Mouse (Mus musculus) embryonic facial prominence, embryonic 13.5 days (tissue): ENCODE measurements around the gene St3gal6. TPM values are rescaled to one million over a fixed set of nuclear protein-coding genes. Genes with fewer than 3 reads are reported as not detected.
"Not testable (repeated sequence)": the region's sequence is repeated elsewhere in the genome, so short reads cannot be mapped to it uniquely, and the experiment has no call there.

Experiments used
- ATAC-seq: fragments of 200-750 bp; cut with Nextera tagmentation; 2 replicates; pipeline ENCODE4 v1.8.0; 2017; ENCODE audit warnings: low read depth; ENCODE audit not compliant: insufficient number of reproducible peaks, insufficient read depth, low FRiP score, low TSS enrichment
- H3K27ac ChIP-seq: fragments of 300-500 bp; sonication (generic); 2 replicates; pipeline ENCODE4 v1.5.1; 2015; ENCODE audit warnings: moderate library complexity, mild to moderate bottlenecking, inconsistent platforms
- H3K27me3 ChIP-seq: fragments of 300-500 bp; sonication (generic); 2 replicates; pipeline ENCODE4 v1.6.1; 2015; ENCODE audit warnings: mild to moderate bottlenecking, inconsistent platforms
- H3K36me3 ChIP-seq: fragments of 300-500 bp; sonication (generic); 2 replicates; pipeline ENCODE4 v1.6.1; 2015; ENCODE audit warnings: mild to moderate bottlenecking, inconsistent platforms
- H3K4me1 ChIP-seq: fragments of 300-500 bp; sonication (generic); 2 replicates; pipeline ENCODE4 v1.6.1; 2015; ENCODE audit warnings: inconsistent platforms
- H3K4me2 ChIP-seq: fragments of 300-500 bp; sonication (generic); 2 replicates; pipeline ENCODE4 v1.6.1; 2015; ENCODE audit warnings: moderate library complexity, mild to moderate bottlenecking, inconsistent platforms
- H3K4me3 ChIP-seq: fragments of 300-500 bp; sonication (generic); 2 replicates; pipeline ENCODE4 v1.5.1; 2015; ENCODE audit warnings: mild to moderate bottlenecking, inconsistent platforms
- H3K9ac ChIP-seq: fragments of 300-500 bp; sonication (generic); 2 replicates; pipeline ENCODE4 v1.6.1; 2015; ENCODE audit warnings: mild to moderate bottlenecking, inconsistent platforms
- H3K9me3 ChIP-seq: fragments of 300-500 bp; sonication (generic); 2 replicates; pipeline ENCODE4 v1.6.1; 2016; ENCODE audit warnings: inconsistent platforms
- WGBS: fragments of 180-500 bp; shearing (Covaris S2); methylation state at CpG from one replicate; pipeline ENCODE4 v1.1.7; 2015; ENCODE audit warnings: mixed read lengths; 5-methylcytosine and 5-hydroxymethylcytosine counted together
- polyA plus RNA-seq: library from polyadenylated mRNA; unstranded; fragments of >200 nt; fragmentation: Nextera tagmentation; extraction: Ambion mirVana; gene quantifications from 2 replicates; pipeline ENCODE4 v1.2.1, GENCODE M21; 2015

Gene St3gal6
- polyA plus RNA-seq, 1 experiment from 2014 or later = 14.7 TPM

DNA sequence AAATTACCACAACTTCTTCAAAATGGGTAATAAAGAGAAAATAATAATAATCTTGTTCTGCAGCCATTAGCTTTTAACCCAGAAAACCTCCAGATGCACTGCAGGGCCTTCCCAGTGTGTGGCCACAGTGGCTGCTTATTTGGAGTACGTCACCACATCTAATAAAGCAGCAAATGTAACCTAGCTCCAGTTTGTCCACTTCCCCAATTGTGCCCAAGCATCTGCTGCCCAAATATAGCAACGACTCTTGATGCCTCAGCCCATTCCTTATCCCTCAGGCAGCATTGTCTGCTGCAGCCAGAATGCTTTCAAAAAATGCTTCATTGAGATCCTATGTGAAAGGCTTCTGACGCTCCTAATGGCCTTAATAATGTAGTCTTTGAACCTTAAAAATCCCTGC is 49.2 kb downstream of the St3gal6 start:
- no peak overlapping the region for H3K27ac ChIP-seq
- H3K9ac ChIP-seq = no peak overlapping the region
- no peak overlapping the region for H3K4me3 ChIP-seq
- H3K27me3 ChIP-seq = no peaks in the 10 kb centered on the region
- no peak overlapping the region for H3K4me2 ChIP-seq
- no peaks in the 10 kb centered on the region; the same call in 1 of the 2 replicates for H3K9me3 ChIP-seq
- 75% methylated on average over 3 of the region's 3 CpGs for WGBS
- ATAC-seq = no peak
- H3K4me1 ChIP-seq = no peaks in the 10 kb centered on the region
- peaks cover 36% of the 10 kb centered on the region for H3K36me3 ChIP-seq

DNA sequence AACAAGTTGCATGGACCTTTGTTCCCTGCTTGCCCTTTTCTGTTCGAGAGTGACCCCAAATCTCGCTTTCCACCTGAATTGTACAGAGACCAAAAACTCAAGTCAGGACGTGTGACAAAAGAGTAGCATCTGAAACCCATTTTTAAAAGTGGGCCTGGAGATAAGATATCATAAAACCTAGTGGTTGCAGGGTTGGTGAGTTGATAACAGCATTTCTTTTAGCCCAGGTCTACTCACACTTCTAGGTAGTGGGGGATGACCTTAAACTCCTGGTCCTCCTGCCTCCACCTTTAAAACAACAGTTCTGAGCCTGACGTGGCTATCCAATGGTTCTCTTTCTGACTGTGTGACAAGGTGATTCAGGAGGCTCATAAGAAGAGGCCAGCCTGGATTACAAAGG is 53.2 kb downstream of the St3gal6 start:
- Histone ChIP-seq H3K4me2 (no peak overlapping the region), H3K4me1 (no peaks in the 10 kb centered on the region), H3K27ac (no peak overlapping the region), H3K36me3 (peaks cover 44% of the 10 kb centered on the region), H3K9me3 (no peaks in the 10 kb centered on the region), H3K27me3 (no peaks in the 10 kb centered on the region), H3K9ac (no peak overlapping the region), H3K4me3 (no peak overlapping the region)
- WGBS = 87% methylated on average over 4 of the region's 4 CpGs
- ATAC-seq = no peak

GRCm38 (mm10) chr16:58470061-58470460 is 54.0 kb downstream of the St3gal6 start:
- Histone ChIP-seq H3K4me1 (no peaks in the 10 kb centered on the region), H3K9ac (no peak overlapping the region), H3K27me3 (no peaks in the 10 kb centered on the region), H3K36me3 (peaks cover 49% of the 10 kb centered on the region), H3K4me2 (no peak overlapping the region), H3K9me3 (no peaks in the 10 kb centered on the region), H3K27ac (no peak overlapping the region), H3K4me3 (no peak overlapping the region)
- 92% methylated on average over 8 of the region's 8 CpGs for WGBS
- no peak for ATAC-seq

DNA sequence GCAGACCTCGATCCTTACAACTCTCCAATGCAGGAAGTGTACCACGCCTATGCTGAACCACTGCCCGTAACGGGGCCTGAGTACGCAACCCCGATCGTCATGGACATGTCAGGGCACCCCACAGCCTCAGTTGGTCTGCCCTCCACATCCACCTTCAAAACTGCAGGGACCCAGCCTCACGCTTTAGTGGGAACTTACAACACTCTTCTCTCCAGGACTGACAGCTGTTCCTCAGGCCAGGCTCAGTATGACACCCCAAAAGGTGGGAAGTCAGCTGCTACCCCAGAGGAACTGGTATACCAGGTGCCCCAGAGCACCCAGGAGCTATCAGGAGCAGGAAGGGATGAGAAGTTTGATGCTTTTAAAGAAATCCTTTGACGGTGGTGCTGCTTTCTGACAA is 58.6 kb downstream of the St3gal6 start:
- no peak for ATAC-seq
- no peaks in the 10 kb centered on the region for H3K9me3 ChIP-seq
- H3K9ac ChIP-seq = no peak overlapping the region
- H3K27ac ChIP-seq = no peak overlapping the region
- H3K27me3 ChIP-seq = no peaks in the 10 kb centered on the region
- H3K4me3 ChIP-seq = no peak overlapping the region
- no peaks in the 10 kb centered on the region for H3K4me1 ChIP-seq
- WGBS = 90% methylated on average over 9 of the region's 9 CpGs
- H3K4me2 ChIP-seq = no peak overlapping the region
- peaks cover 64% of the 10 kb centered on the region for H3K36me3 ChIP-seq

DNA sequence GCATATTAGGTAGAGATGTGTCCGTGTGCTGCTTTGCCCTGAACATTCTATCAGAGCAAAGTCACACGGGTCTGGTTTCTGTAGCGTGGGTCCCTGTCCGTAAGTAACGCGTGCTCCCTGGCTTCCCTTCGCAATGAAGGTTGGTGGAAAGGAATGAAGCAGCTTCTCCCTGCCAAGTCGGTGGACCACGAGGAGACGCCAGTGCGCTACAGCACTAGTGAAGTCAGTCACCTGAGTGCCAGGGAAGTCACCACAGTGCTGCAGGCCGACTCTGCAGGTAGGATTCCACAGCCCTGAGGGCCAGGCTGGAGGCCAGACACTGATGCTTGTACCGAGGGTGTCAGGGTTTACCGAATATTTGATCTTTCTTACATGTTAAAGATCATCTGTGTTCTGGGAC is 60.0 kb downstream of the St3gal6 start:
- WGBS = 88% methylated on average over 14 of the region's 14 CpGs
- no peak overlapping the region for H3K27ac ChIP-seq
- no peak for ATAC-seq
- H3K4me1 ChIP-seq = no peaks in the 10 kb centered on the region
- no peaks in the 10 kb centered on the region for H3K27me3 ChIP-seq
- no peak overlapping the region for H3K9ac ChIP-seq
- H3K9me3 ChIP-seq = no peaks in the 10 kb centered on the region
- H3K36me3 ChIP-seq = peaks cover 70% of the 10 kb centered on the region
- H3K4me2 ChIP-seq = no peak overlapping the region
- no peak overlapping the region for H3K4me3 ChIP-seq

GRCm38 (mm10) chr16:58462519-58462918 is 61.5 kb downstream of the St3gal6 start:
- no peak for ATAC-seq
- Histone ChIP-seq H3K27ac (no peak overlapping the region), H3K36me3 (peaks cover 78% of the 10 kb centered on the region), H3K4me2 (no peak overlapping the region), H3K4me1 (no peaks in the 10 kb centered on the region), H3K4me3 (no peak overlapping the region), H3K27me3 (no peaks in the 10 kb centered on the region), H3K9me3 (no peaks in the 10 kb centered on the region), H3K9ac (no peak overlapping the region)
- WGBS = 89% methylated on average over 2 of the region's 2 CpGs

GRCm38 (mm10) chr16:58461856-58462518 is 62.1 kb downstream of the St3gal6 start:
- no peaks in the 10 kb centered on the region for H3K9me3 ChIP-seq
- no peak overlapping the region for H3K9ac ChIP-seq
- no peak for ATAC-seq
- H3K4me2 ChIP-seq = no peak overlapping the region
- H3K4me3 ChIP-seq = no peak overlapping the region
- peaks cover 80% of the 10 kb centered on the region for H3K36me3 ChIP-seq
- WGBS = 93% methylated on average over 2 of the region's 2 CpGs
- no peak overlapping the region for H3K27ac ChIP-seq
- no peaks in the 10 kb centered on the region for H3K4me1 ChIP-seq
- H3K27me3 ChIP-seq = no peaks in the 10 kb centered on the region

DNA sequence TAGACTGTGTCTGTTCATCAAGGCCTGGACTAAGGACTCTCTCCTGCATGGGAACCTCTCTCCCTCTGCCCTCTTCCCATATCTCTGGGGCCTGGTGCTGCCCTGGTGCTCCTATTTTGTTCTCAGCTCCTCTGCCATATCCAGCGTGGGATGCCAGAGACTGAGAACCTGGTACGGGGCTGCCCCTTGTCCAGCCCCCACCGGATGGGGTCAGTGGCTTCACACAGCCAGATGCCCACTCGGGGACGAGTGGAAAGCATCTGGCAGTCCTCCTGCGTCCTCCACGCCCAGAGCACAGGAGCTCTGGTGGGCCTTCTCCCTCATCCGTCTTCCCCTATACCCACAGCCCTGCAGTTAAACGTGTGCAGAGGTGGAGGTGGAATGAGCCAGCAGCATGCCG is 63.7 kb downstream of the St3gal6 start:
- H3K9me3 ChIP-seq = no peaks in the 10 kb centered on the region
- no peak overlapping the region for H3K4me3 ChIP-seq
- ATAC-seq = no peak
- no peaks in the 10 kb centered on the region for H3K4me1 ChIP-seq
- no peaks in the 10 kb centered on the region for H3K27me3 ChIP-seq
- H3K9ac ChIP-seq = no peak overlapping the region
- H3K27ac ChIP-seq = no peak overlapping the region
- 92% methylated on average over 10 of the region's 10 CpGs for WGBS
- H3K4me2 ChIP-seq = no peak overlapping the region
- H3K36me3 ChIP-seq = peaks cover 70% of the 10 kb centered on the region

- not testable (repeated sequence) for H3K9me3 ChIP-seq
- peaks cover 66% of the 10 kb centered on the region for H3K36me3 ChIP-seq
These were observed 64.1 kb downstream of the St3gal6 start for GRCm38 (mm10) chr16:58459966-58460365.

GRCm38 (mm10) chr16:58456991-58457390 is 67.1 kb downstream of the St3gal6 start:
- Histone ChIP-seq H3K9ac (no peak overlapping the region), H3K4me1 (no peaks in the 10 kb centered on the region), H3K27ac (no peak overlapping the region), H3K4me2 (no peak overlapping the region), H3K36me3 (peaks cover 39% of the 10 kb centered on the region), H3K27me3 (no peaks in the 10 kb centered on the region), H3K4me3 (no peak overlapping the region), H3K9me3 (no peaks in the 10 kb centered on the region)
- 87% methylated on average over 6 of the region's 6 CpGs for WGBS
- ATAC-seq = no peak

More at GRCm38 (mm10) chr16:58459966-58460365, 64.1 kb downstream of the St3gal6 start:
- WGBS = 49% methylated on average over 3 of the region's 3 CpGs
- not testable (repeated sequence) for ATAC-seq, H3K27ac ChIP-seq, H3K27me3 ChIP-seq, H3K4me2 ChIP-seq, H3K4me3 ChIP-seq, H3K4me1 ChIP-seq, H3K9ac ChIP-seq

GRCm38 (mm10) chr16:58456445-58456844 is 67.6 kb downstream of the St3gal6 start:
- Histone ChIP-seq H3K9ac (no peak overlapping the region), H3K36me3 (peaks cover 40% of the 10 kb centered on the region), H3K4me2 (no peak overlapping the region), H3K27ac (no peak overlapping the region), H3K9me3 (no peaks in the 10 kb centered on the region), H3K4me3 (no peak overlapping the region), H3K4me1 (no peaks in the 10 kb centered on the region), H3K27me3 (no peaks in the 10 kb centered on the region)
- 91% methylated on average over 5 of the region's 5 CpGs for WGBS
- ATAC-seq = no peak

DNA sequence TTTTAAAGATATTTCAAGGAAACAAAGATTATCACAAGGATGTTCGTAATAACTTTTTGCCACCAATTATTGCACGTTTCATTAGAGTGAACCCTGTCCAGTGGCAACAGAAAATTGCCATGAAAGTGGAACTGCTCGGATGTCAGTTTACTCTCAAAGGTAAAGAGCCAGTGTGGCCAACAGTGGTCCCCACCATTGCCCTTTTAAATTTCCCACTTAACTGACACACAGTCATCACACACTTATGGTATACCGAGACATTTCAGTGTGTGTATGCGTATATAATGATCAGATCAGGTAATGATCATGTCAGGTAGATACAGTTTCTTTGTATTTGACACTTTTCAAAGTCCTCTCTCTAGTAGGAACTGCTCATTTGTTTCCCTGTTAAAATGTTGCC is 68.9 kb downstream of the St3gal6 start:
- peaks cover 36% of the 10 kb centered on the region for H3K36me3 ChIP-seq
- no peaks in the 10 kb centered on the region for H3K4me1 ChIP-seq
- no peak for ATAC-seq
- H3K9ac ChIP-seq = no peak overlapping the region
- H3K4me3 ChIP-seq = no peak overlapping the region
- no peaks in the 10 kb centered on the region for H3K27me3 ChIP-seq
- WGBS = 86% methylated on average over 5 of the region's 5 CpGs
- no peak overlapping the region for H3K4me2 ChIP-seq
- H3K27ac ChIP-seq = no peak overlapping the region
- H3K9me3 ChIP-seq = no peaks in the 10 kb centered on the region
